Mouse (Mus musculus) megakaryocyte, embryonic 14.5 days (primary cell): ENCODE data around the gene Grip1.

Experiments used
- FLI1 ChIP-seq: IDR thresholded peaks from 2 replicates; pipeline ENCODE4 v1.6.1; 2012; ENCODE audit warnings: low read length, inconsistent platforms, mixed read lengths
- GATA1 ChIP-seq: IDR thresholded peaks from 3 replicates; pipeline ENCODE4 v1.6.1; 2012; ENCODE audit warnings: mixed read lengths, low read length, inconsistent platforms, borderline replicate concordance

- no peak for TF ChIP-seq GATA1
- TF ChIP-seq FLI1: no peak
These were observed 577.3 kb downstream of the Grip1 start for GRCm38 (mm10) chr10:120030901-120031300.
